Mouse (Mus musculus): ENCODE measurements around the gene Rbfox3. TPM values are rescaled to one million over a fixed set of nuclear protein-coding genes. Genes with fewer than 3 reads are reported as not detected.

The Rbfox3 gene
- total and polyA plus RNA-seq, 2 experiments from 2014 or later, result 52.6 to 76.8 TPM

DNA sequence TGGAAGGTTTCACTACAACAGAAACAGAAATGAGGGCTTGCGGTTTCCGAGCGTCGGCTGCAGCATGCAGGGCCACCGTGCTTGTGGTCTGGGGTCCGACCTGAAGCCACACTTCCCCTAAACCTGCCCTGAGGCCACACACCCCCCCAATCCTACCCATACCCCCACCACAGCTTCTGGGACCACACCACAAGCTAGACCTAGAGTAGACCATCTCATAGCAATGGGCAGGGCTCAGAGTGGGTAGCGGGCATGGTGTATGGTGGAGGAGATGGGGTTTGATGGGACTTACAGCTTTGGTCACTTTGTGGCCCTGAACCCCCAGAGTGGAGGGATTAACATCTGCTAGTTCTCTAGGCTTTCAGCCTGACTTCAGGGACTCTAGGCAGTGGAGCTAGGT is 420.2 kb downstream of the Rbfox3 start:
- 93% methylated on average over 7 of the region's 7 CpGs for WGBS
- ATAC-seq, result no peak
- H3K4me1 ChIP-seq (ENCODE audit: insufficient read depth, low read length), result peaks cover 3% of the 10 kb centered on the region; the same call in 1 of the 2 replicates

DNA sequence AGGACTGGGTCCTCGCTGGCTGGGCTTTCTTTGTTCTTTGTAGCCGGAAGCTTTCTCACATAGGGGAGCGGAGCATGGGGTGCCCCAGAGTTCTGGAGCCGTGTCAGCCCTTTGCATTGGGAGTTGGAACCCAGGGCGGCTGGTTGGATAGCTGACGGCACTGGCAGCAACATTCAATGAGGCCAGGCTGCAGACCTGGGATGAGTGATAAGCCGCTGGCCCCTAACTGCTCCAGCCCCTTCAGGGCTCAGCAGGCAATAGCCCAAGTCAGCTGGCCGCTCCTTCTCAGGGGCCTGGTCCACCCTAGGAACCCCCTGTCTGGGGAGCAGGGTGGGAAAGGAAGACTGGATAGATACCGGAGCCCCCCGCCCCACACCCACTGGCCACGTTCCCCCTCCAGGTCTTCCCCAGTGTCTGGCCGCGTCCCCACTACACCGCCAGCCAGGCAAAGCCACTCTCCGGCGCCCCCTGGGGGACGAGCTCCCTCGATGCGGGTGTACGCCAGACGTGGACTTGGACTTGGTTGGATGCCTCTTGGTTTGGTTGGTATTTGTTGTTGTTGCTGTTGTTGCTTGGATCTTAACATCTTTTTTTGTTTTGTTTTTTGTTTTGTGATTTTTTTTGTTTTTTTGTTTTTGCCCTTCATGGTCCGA is 420.7 kb downstream of the Rbfox3 start:
- ATAC-seq, result peak; percentile 27; the same call in 1 of the 2 replicates
- 23% methylated on average over 22 of the region's 22 CpGs for WGBS

More for the DNA sequence above, 420.2 kb downstream of the Rbfox3 start:
- H3K4me3 ChIP-seq (ENCODE audit: low read length), result no peak overlapping the region
- H3K9me3 ChIP-seq (ENCODE audit: low read length), result no peaks in the 10 kb centered on the region
- H3K9ac ChIP-seq (replicated peaks; ENCODE audit: low read length), result no peak overlapping the region
- no peaks in the 10 kb centered on the region for H3K36me3 ChIP-seq (ENCODE audit: insufficient read depth, low read length)
- no peak for DNase-seq (ENCODE audit: low spot score)
- no peak overlapping the region for H3K4me2 ChIP-seq (ENCODE audit: low read depth, low read length)
- TF ChIP-seq CTCF (IDR thresholded peaks at IDR 0.05; ENCODE audit: low read depth), result no peak
- H3K27ac ChIP-seq, result no peak overlapping the region
- no peaks in the 10 kb centered on the region for H3K27me3 ChIP-seq (ENCODE audit: insufficient read depth, low read length)

DNA sequence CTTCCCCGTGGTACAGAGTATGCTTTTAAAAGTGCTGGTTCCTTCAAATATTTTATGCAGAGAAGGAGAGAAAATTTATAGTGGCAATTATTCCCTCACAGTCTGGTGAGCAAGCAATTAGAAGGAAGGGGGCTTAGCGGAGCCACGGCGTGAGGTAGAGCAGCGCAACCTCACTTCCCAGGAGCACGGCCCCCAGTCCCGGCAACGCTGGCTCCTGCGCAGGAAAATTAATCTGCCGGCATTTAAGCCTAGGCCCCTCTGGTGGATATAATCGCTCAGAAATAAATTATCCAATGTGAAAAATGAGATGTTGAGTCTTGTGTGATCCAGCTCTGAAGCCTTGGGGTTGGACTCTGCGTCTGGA is 422.5 kb downstream of the Rbfox3 start:
- Histone ChIP-seq H3K4me1 (ENCODE audit: insufficient read depth, low read length) (peaks cover 6% of the 10 kb centered on the region; the same call in 1 of the 2 replicates), H3K36me3 (ENCODE audit: insufficient read depth, low read length) (no peaks in the 10 kb centered on the region), H3K4me2 (ENCODE audit: low read depth, low read length) (no peak overlapping the region), H3K9ac (replicated peaks; ENCODE audit: low read length) (no peak overlapping the region; the same call in 1 of the 2 replicates), H3K27ac (peak overlapping the region; percentile 36; the same call in 1 of the 2 replicates), H3K9me3 (ENCODE audit: low read length) (no peaks in the 10 kb centered on the region), H3K4me3 (ENCODE audit: low read length) (no peak overlapping the region), H3K27me3 (ENCODE audit: insufficient read depth, low read length) (no peaks in the 10 kb centered on the region)
- ATAC-seq (no peak), DNase-seq (ENCODE audit: low spot score) (peak; percentile 47)
- WGBS, result 52% methylated on average over 12 of the region's 12 CpGs
- no peak for TF ChIP-seq CTCF (IDR thresholded peaks at IDR 0.05; ENCODE audit: low read depth)

More for the DNA sequence above, 420.7 kb downstream of the Rbfox3 start:
- no peaks in the 10 kb centered on the region for H3K9me3 ChIP-seq (ENCODE audit: low read length)
- peaks cover 4% of the 10 kb centered on the region; the same call in 1 of the 2 replicates for H3K4me1 ChIP-seq (ENCODE audit: insufficient read depth, low read length)
- H3K4me3 ChIP-seq (ENCODE audit: low read length), result no peak overlapping the region
- peak; percentile 81 for TF ChIP-seq CTCF (IDR thresholded peaks at IDR 0.05; ENCODE audit: low read depth)
- peak overlapping the region; percentile 31; the same call in 1 of the 2 replicates for H3K4me2 ChIP-seq (ENCODE audit: low read depth, low read length)
- peak; percentile 78 for DNase-seq (ENCODE audit: low spot score)
- H3K36me3 ChIP-seq (ENCODE audit: insufficient read depth, low read length), result no peaks in the 10 kb centered on the region
- no peaks in the 10 kb centered on the region for H3K27me3 ChIP-seq (ENCODE audit: insufficient read depth, low read length)
- H3K27ac ChIP-seq, result peak overlapping the region; percentile 29; the same call in 1 of the 2 replicates
- 0 out of 2 replicates have a peak overlapping the region, but pooled peaks have one; percentile 9 for H3K9ac ChIP-seq (replicated peaks; ENCODE audit: low read length)

DNA sequence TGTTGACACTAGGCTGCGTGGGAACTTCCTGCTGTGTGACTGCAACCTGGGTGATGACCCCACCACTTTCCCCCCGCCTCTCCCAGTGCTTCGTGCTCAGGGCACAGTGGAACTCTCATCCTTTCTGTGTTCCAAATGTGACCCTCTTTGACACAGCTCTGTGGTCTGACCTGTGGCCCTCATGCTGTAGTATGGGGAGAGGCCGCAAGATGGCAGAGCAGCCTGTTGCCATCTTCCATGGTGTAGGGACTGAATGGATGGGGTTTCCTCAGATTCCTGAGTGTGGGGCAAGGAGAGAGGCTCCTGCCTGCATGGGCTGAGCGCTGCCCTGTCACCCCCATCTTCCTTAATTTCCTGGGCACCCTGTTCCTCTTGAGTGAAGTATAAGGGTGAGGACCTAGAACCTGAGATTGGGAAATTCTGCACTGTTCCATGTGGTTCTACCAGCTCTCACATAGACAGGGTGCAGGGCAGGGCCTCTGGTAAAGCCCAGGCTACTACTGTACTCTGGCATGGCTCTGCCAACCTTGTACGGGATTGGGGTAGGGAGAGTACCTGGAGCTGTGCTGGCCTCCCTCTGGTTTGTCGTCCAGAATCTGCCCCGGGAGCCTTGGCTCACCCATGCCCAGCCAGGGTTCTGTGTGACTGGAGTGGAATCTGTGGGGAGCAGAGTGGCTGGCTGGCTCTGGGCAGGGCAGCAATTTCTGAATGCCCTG is 423.0 kb downstream of the Rbfox3 start:
- 59% methylated on average over 8 of the region's 8 CpGs for WGBS
- no peaks in the 10 kb centered on the region for H3K27me3 ChIP-seq (ENCODE audit: insufficient read depth, low read length)
- no peak; the same call in 1 of the 2 replicates for ATAC-seq
- H3K9me3 ChIP-seq (ENCODE audit: low read length), result no peaks in the 10 kb centered on the region
- peak overlapping the region; percentile 36; the same call in 1 of the 2 replicates for H3K27ac ChIP-seq
- peaks cover 6% of the 10 kb centered on the region; the same call in 1 of the 2 replicates for H3K4me1 ChIP-seq (ENCODE audit: insufficient read depth, low read length)
- H3K36me3 ChIP-seq (ENCODE audit: insufficient read depth, low read length), result no peaks in the 10 kb centered on the region
- no peak overlapping the region for H3K4me2 ChIP-seq (ENCODE audit: low read depth, low read length)
- no peak for DNase-seq (ENCODE audit: low spot score)
- H3K9ac ChIP-seq (replicated peaks; ENCODE audit: low read length), result no peak overlapping the region
- H3K4me3 ChIP-seq (ENCODE audit: low read length), result no peak overlapping the region
- peak; percentile 66 for TF ChIP-seq CTCF (IDR thresholded peaks at IDR 0.05; ENCODE audit: low read depth)

DNA sequence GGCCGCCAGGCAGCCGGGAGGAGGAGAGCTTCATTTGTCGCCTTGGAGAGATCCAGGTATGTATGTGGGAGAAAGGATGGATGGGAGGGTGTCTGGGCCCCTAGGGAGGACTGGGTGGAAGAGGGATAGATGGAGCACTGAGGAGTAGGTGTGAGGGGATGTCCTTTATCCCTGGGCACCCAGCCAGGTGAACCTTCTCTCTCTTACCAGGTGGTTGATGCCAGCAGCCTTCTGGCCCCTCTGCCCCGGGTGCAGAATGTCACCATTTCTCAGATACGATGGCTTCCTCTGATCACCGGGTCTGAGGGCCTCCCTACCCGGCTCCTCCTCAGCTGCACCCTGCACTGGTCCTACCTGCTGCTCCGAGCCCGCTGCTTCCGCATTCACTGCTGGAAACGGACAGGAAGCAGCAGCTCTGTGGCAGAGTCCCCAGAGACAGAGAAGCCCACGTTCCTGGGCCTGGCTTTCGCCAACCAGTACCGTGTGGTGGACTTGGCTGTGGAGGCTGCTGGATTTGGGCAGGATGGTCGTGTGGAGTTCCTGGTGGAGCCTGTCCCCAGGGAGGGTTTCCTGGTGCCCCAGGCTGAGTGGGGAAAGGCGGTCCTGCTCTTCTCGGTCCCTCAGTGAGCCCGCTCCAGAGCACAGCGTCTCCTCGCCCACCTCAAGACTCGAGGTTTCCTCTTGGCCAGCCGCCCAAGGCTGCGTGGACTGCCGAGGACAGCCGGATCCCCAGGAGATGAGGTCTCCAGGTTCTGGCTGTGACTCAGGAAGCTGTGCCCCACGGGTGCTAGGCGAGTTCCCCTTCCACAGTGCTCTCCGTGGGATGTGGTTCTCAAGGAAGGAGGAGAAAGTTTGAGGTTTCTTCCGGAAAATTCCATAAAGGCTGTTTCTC is 424.3 kb downstream of the Rbfox3 start:
- Histone ChIP-seq H3K27ac (no peak overlapping the region), H3K4me1 (ENCODE audit: insufficient read depth, low read length) (peaks cover 6% of the 10 kb centered on the region; the same call in 1 of the 2 replicates), H3K27me3 (ENCODE audit: insufficient read depth, low read length) (no peaks in the 10 kb centered on the region), H3K36me3 (ENCODE audit: insufficient read depth, low read length) (no peaks in the 10 kb centered on the region), H3K4me3 (ENCODE audit: low read length) (no peak overlapping the region), H3K9ac (replicated peaks; ENCODE audit: low read length) (no peak overlapping the region), H3K4me2 (ENCODE audit: low read depth, low read length) (no peak overlapping the region), H3K9me3 (ENCODE audit: low read length) (no peaks in the 10 kb centered on the region)
- TF ChIP-seq CTCF (IDR thresholded peaks at IDR 0.05; ENCODE audit: low read depth), result no peak
- ATAC-seq, result no peak
- no peak for DNase-seq (ENCODE audit: low spot score)
- 79% methylated on average over 29 of the region's 29 CpGs for WGBS

DNA sequence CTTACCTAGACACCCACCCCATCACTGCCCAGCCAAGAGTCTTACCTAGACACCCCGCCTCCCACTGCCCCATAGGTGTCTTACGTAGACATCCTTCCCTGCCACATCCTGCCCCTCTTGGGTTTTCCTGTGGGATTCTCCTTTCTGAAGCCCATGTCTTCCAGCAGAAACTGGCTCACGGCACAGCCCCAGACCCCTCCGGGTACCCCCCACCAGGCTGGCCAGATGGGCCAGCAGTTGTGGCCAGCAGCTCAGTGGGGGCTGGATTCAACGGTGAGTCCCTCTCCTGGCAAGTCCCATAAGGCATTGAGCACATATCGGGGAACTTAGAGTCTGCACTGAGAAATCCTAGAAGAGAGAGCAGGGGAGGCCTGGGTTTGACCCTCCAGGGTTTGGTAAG is 425.1 kb downstream of the Rbfox3 start:
- H3K9me3 ChIP-seq (ENCODE audit: low read length), result no peaks in the 10 kb centered on the region
- no peak for DNase-seq (ENCODE audit: low spot score)
- no peaks in the 10 kb centered on the region for H3K27me3 ChIP-seq (ENCODE audit: insufficient read depth, low read length)
- no peaks in the 10 kb centered on the region for H3K36me3 ChIP-seq (ENCODE audit: insufficient read depth, low read length)
- no peak for TF ChIP-seq CTCF (IDR thresholded peaks at IDR 0.05; ENCODE audit: low read depth)
- no peak overlapping the region for H3K4me2 ChIP-seq (ENCODE audit: low read depth, low read length)
- no peak overlapping the region for H3K27ac ChIP-seq
- no peak overlapping the region for H3K9ac ChIP-seq (replicated peaks; ENCODE audit: low read length)
- no peak overlapping the region for H3K4me3 ChIP-seq (ENCODE audit: low read length)
- ATAC-seq, result no peak
- peaks cover 6% of the 10 kb centered on the region; the same call in 1 of the 2 replicates for H3K4me1 ChIP-seq (ENCODE audit: insufficient read depth, low read length)
- WGBS, result 74% methylated on average over 6 of the region's 6 CpGs

Measured in hindbrain, postnatal 0 days (tissue).